Mouse (Mus musculus): ENCODE results near the gene Ppef1.

DNA sequence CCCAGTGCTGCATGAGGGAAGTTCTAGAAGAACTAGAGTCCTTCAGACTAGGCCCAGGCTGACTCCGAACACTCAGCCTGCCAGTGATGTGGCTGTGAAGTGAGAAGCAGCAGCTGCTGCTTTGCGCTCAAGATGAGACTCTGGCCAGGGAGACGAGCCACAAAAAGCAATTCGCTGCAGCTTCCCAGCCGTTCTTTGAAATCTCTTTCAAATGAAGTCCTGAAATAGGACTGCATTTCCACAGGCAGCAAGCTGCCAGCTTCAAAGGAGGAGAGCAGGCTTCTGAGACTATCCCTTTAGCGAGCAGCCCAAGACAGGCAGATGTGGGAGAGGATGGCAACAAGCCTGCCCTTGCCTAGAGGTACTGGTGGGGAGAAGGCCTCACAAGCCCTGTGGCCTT, 142.6 kb downstream of the Ppef1 start:
- no peak for TF ChIP-seq CTCF (IDR thresholded peaks at IDR 0.05; ENCODE audit: control insufficient read depth, insufficient read depth, insufficient replicate concordance, low read depth, low read length)
- no peak for TF ChIP-seq POLR2A (IDR thresholded peaks at IDR 0.05; ENCODE audit: control insufficient read depth, low read depth, low read length)
